Mouse (Mus musculus) lung, postnatal 0 days (tissue): ENCODE results near the gene Slc25a19. TPM values are rescaled to one million over a fixed set of nuclear protein-coding genes. Genes with fewer than 3 reads are reported as not detected.

Experiments used
- ATAC-seq: fragments of 200-750 bp; cut with Nextera tagmentation; 2 replicates; pipeline ENCODE4 v1.8.0; 2017; ENCODE audit warnings: moderate library complexity
- DNase-seq: peaks from one replicate; pipeline ENCODE4 v3.0.0-alpha.2; 2016; ENCODE audit warnings: low spot score
- H3K27ac ChIP-seq: fragments of 300-500 bp; sonication (generic); 2 replicates; pipeline ENCODE4 v1.5.1; 2014; ENCODE audit warnings: antibody characterized with exemption, mild to moderate bottlenecking, low read length, mixed read lengths
- H3K27me3 ChIP-seq: fragments of 300-500 bp; sonication (generic); replicated peaks from 2 replicates; pipeline ENCODE4 v1.6.1; 2014; ENCODE audit warnings: low read length, mixed read lengths; ENCODE audit not compliant: insufficient read depth
- H3K36me3 ChIP-seq: fragments of 300-500 bp; sonication (generic); 2 replicates; pipeline ENCODE4 v1.6.1; 2014; ENCODE audit warnings: low read length, mixed read lengths; ENCODE audit not compliant: insufficient read depth
- H3K4me1 ChIP-seq: fragments of 300-500 bp; sonication (generic); 2 replicates; pipeline ENCODE4 v1.6.1; 2014; ENCODE audit warnings: antibody characterized with exemption, low read depth, low read length, mixed read lengths; ENCODE audit not compliant: insufficient read depth
- H3K4me2 ChIP-seq: fragments of 300-500 bp; sonication (generic); replicated peaks from 2 replicates; pipeline ENCODE4 v1.6.1; 2014; ENCODE audit warnings: low read depth, mild to moderate bottlenecking, low read length, moderate library complexity, mixed read lengths
- H3K4me3 ChIP-seq: fragments of 300-500 bp; sonication (generic); 2 replicates; pipeline ENCODE4 v1.5.1; 2014; ENCODE audit warnings: low read depth, low read length
- H3K9ac ChIP-seq: fragments of 300-500 bp; sonication (generic); replicated peaks from 2 replicates; pipeline ENCODE4 v1.6.1; 2014; ENCODE audit warnings: low read depth, mild to moderate bottlenecking
- H3K9me3 ChIP-seq: fragments of 300-500 bp; sonication (generic); 2 replicates; pipeline ENCODE4 v1.6.1; 2016; ENCODE audit warnings: low read length, mixed read lengths
- CTCF ChIP-seq: IDR thresholded peaks from 2 replicates; pipeline ENCODE4 v1.5.1; 2016; ENCODE audit warnings: antibody characterized with exemption, mild to moderate bottlenecking
- EP300 ChIP-seq: IDR thresholded peaks from 2 replicates; pipeline ENCODE4 v1.6.1; 2016; ENCODE audit warnings: antibody characterized with exemption, mild to moderate bottlenecking, control low read depth
- WGBS: fragments of 180-500 bp; shearing (Covaris S2); extraction: QIAGEN DNeasy Blood & Tissue Kit; methylation state at CpG from one replicate; pipeline ENCODE4 v1.1.7; 2014; 5-methylcytosine and 5-hydroxymethylcytosine counted together
- polyA plus RNA-seq: library from polyadenylated mRNA; unstranded; fragments of >200 nt; fragmentation: Nextera tagmentation; extraction: Ambion mirVana; gene quantifications from 2 replicates; pipeline ENCODE4 v1.2.1, GENCODE M21; 2015

Gene Slc25a19
- polyA plus RNA-seq, 1 experiment from 2014 or later, result 18.9 TPM

DNA sequence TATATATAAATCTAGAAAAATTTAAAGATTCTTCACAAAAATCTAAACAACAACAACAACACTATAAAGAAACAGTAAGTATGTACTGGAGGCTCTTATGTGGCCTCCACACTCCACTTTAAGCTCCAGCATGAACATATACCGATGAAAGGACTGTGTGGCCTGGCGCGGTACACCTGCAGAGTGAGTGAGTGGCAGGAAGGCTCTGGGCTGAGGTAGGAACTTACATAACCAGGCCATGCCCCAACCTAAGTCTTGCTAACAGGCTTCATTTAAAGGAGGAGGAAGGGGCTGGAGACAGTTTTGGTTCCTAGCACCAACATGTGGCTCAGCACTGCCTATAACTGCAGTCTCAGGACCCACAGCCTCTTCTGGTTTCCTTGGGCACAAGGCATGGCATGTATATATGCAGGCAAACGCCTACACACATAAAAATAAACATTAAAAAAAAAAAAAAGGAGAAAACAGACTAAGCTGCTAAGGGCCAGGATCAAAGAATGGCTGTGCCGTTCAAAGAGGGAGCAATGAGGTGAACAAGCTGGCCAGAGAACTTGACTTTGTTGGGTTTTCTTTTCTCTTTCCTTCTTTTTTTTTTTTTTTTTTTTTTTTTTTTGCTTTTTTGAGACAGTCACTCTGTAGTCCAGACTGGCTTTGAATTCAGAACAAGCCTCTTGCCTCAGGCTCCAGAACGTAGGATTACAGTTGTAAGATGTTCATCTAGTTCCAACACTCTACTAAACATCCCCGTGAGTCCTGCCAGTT lies 44.3 kb upstream of the Slc25a19 start:
- WGBS, result 66% methylated on average over 7 of the region's 7 CpGs
- Histone ChIP-seq H3K27me3 (no peaks in the 10 kb centered on the region), H3K27ac (no peak overlapping the region)

DNA sequence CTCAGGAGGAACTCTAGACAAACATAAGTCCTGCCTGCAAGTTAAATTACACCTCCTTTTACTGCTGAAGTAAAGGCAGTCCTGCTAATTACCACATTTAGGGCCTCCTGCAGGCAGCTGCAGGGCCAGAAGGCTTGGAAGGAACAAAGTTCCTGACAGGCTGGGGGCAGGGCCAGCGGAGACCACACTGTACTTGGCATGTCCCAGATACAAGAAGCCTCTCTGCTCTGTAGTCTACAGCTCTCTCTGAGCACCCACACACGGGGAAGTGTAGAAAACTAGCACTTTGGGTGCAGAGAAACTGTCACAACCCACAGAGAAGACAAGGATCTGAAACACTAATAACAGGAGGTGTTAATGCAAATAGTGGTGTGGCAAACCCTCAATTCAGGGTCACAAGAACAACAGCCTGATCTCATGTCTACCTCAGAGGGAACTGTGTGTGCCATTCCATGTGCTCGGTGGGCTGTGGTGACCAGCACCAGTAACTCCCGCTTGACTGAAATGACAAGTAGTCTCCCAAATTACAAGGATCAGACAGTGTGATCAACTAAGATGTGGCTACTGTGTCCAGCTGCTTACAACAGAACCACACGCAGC lies 42.5 kb upstream of the Slc25a19 start:
- H3K27ac ChIP-seq, result no peak overlapping the region
- no peak for DNase-seq
- H3K4me1 ChIP-seq, result no peaks in the 10 kb centered on the region
- H3K9me3 ChIP-seq, result no peaks in the 10 kb centered on the region
- H3K27me3 ChIP-seq, result no peaks in the 10 kb centered on the region
- 41% methylated on average over 5 of the region's 5 CpGs for WGBS
- no peak overlapping the region for H3K4me2 ChIP-seq
- H3K4me3 ChIP-seq, result no peak overlapping the region
- TF ChIP-seq EP300, result no peak
- TF ChIP-seq CTCF, result no peak
- no peaks in the 10 kb centered on the region for H3K36me3 ChIP-seq
- no peak overlapping the region for H3K9ac ChIP-seq
- ATAC-seq, result no peak

More for the DNA sequence above, 44.3 kb upstream of the Slc25a19 start:
- H3K4me3 ChIP-seq, result no peak overlapping the region
- H3K9ac ChIP-seq, result no peak overlapping the region
- DNase-seq (no peak), ATAC-seq (no peak)
- H3K9me3 ChIP-seq, result no peaks in the 10 kb centered on the region
- H3K36me3 ChIP-seq, result no peaks in the 10 kb centered on the region
- H3K4me1 ChIP-seq, result no peaks in the 10 kb centered on the region
- no peak for TF ChIP-seq CTCF
- TF ChIP-seq EP300, result no peak
- H3K4me2 ChIP-seq, result no peak overlapping the region

DNA sequence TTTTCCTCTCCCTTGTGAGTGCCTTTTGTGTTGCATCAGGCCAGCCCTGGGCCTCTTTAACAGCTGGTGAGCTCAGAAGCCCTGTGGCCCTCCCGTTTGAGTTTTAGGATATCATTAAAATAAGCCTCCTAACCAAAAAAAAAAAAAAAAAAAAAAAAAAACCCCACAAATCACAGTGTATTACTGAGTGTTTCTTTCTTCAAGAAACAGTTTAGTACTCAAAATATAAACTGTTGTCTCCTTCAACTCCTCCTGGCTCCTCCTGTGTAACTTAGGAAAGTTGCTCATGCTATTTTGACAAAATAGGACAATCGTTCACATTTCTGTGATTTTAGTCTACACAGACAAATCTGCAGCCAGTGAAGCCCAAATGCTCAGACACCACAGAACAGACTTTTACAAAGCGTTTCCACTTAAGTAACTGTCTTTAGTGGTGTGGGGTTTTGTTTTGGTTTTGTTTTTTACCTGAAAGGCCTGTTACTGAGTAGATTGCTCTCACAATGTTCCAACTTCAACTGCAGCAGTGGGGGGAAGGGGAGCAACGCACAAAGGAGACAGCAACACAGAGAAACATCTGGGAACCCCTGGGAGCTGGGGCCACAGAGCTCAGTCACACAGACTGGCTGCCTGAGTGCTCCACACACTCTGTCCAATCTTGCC lies 35.7 kb upstream of the Slc25a19 start:
- WGBS, result 81% methylated on average over 4 of the region's 4 CpGs
- H3K27ac ChIP-seq, result no peak overlapping the region
- ATAC-seq (no peak), DNase-seq (no peak)
- H3K4me3 ChIP-seq, result no peak overlapping the region
- H3K9me3 ChIP-seq, result no peaks in the 10 kb centered on the region
- no peak overlapping the region for H3K9ac ChIP-seq
- H3K36me3 ChIP-seq, result no peaks in the 10 kb centered on the region
- no peak overlapping the region for H3K4me2 ChIP-seq
- TF ChIP-seq CTCF (no peak), EP300 (no peak)
- no peaks in the 10 kb centered on the region for H3K4me1 ChIP-seq
- no peaks in the 10 kb centered on the region for H3K27me3 ChIP-seq

DNA sequence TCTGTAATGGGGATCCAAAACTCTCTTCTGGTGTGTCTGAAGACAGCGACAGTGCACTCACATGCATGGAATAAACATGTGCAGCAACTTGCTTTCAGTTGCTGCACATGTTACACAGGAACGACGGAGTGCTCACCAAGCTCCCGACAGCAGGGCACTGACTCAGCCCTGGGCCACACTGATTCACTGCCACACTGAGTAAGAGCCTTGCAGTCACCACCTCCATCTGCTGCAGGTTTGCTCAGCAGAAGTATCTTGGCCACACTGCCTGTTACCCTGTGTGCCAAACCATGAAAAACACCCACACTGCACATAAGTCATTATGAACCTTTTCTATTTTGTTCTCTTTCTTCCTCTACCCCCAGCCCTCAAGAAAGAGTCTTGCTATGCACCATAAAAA lies 32.3 kb upstream of the Slc25a19 start:
- Histone ChIP-seq H3K27ac (no peak overlapping the region), H3K4me2 (no peak overlapping the region), H3K9me3 (no peaks in the 10 kb centered on the region), H3K4me3 (no peak overlapping the region), H3K27me3 (no peaks in the 10 kb centered on the region), H3K4me1 (no peaks in the 10 kb centered on the region), H3K36me3 (no peaks in the 10 kb centered on the region), H3K9ac (no peak overlapping the region)
- TF ChIP-seq EP300 (no peak), CTCF (no peak)
- no peak for DNase-seq
- ATAC-seq, result no peak
- WGBS, result 90% methylated on average over 4 of the region's 4 CpGs

- TF ChIP-seq CTCF, result no peak
- no peak for TF ChIP-seq EP300
- Histone ChIP-seq H3K27ac (no peak overlapping the region), H3K27me3 (no peaks in the 10 kb centered on the region), H3K4me2 (no peak overlapping the region), H3K4me3 (no peak overlapping the region), H3K9me3 (no peaks in the 10 kb centered on the region), H3K36me3 (no peaks in the 10 kb centered on the region; the same call in 1 of the 2 replicates), H3K9ac (no peak overlapping the region), H3K4me1 (no peaks in the 10 kb centered on the region)
- DNase-seq (no peak), ATAC-seq (no peak)
- 79% methylated on average over 6 of the region's 6 CpGs for WGBS
These were observed 30.4 kb upstream of the Slc25a19 start for GRCm38 (mm10) chr11:115658521-115658920.

DNA sequence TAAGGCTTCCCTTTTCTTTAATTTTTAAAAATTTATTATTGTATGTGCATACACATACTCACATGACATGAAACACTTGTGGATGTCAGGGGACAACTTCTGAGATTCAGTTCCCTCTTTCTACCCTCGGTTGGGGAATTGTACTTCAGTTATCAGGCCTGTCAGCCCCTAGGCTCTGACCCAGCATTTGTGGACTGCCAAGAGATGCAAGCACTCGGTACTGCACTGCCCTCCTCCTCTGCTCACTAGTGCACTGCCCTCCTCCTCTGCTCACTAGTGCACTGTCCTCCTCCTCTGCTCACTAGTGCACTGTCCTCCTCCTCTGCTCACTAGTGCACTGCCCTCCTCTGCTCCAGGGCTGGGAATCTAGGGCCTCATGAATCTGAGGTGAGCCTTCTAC lies 26.0 kb upstream of the Slc25a19 start:
- TF ChIP-seq CTCF (no peak), EP300 (no peak)
- no peak for ATAC-seq
- 68% methylated on average over 2 of the region's 2 CpGs for WGBS
- Histone ChIP-seq H3K4me2 (no peak overlapping the region), H3K27me3 (no peaks in the 10 kb centered on the region), H3K4me1 (no peaks in the 10 kb centered on the region), H3K4me3 (no peak overlapping the region), H3K27ac (no peak overlapping the region), H3K36me3 (no peaks in the 10 kb centered on the region; the same call in 1 of the 2 replicates), H3K9ac (no peak overlapping the region), H3K9me3 (no peaks in the 10 kb centered on the region)
- DNase-seq, result no peak
